Mouse (Mus musculus): ENCODE data around the gene Sept6. TPM values are rescaled to one million over a fixed set of nuclear protein-coding genes. Genes with fewer than 3 reads are reported as not detected.
A peak's percentile ranks its signal among the peaks of the same experiment; 100 is the strongest.

Gene Sept6
- polyA plus RNA-seq, 1 experiment from 2014 or later, result 4.8 TPM

- ATAC-seq (no peak), DNase-seq (ENCODE audit: low spot score) (no peak)
- H3K4me1 ChIP-seq (ENCODE audit: insufficient read depth, low read depth, low read length), result no peaks in the 10 kb centered on the region
- TF ChIP-seq EP300 (IDR thresholded peaks at IDR 0.05) (no peak), CTCF (IDR thresholded peaks at IDR 0.05) (no peak)
- H3K27me3 ChIP-seq (replicated peaks; ENCODE audit: insufficient read depth, low read length), result no peaks in the 10 kb centered on the region
- peak overlapping the region; percentile 45 for H3K4me3 ChIP-seq (ENCODE audit: low read depth, low read length)
- peak overlapping the region; percentile 64; the same call in 1 of the 2 replicates for H3K27ac ChIP-seq (ENCODE audit: low read length)
- WGBS, result 51% methylated on average over 8 of the region's 8 CpGs
- no peaks in the 10 kb centered on the region for H3K36me3 ChIP-seq (ENCODE audit: insufficient read depth, low read length)
- H3K4me2 ChIP-seq (replicated peaks; ENCODE audit: low read depth, low read length), result peak overlapping the region; percentile 44
- H3K9me3 ChIP-seq (ENCODE audit: low read length), result no peaks in the 10 kb centered on the region
- H3K9ac ChIP-seq (replicated peaks; ENCODE audit: low read depth), result no peak overlapping the region
Observed at GRCm38 (mm10) chrX:36864609-36865328, 126.8 kb downstream of the Sept6 start.

- TF ChIP-seq CTCF (IDR thresholded peaks at IDR 0.05) (no peak), EP300 (IDR thresholded peaks at IDR 0.05) (no peak)
- peak overlapping the region; percentile 44 for H3K4me2 ChIP-seq (replicated peaks; ENCODE audit: low read depth, low read length)
- H3K9ac ChIP-seq (replicated peaks; ENCODE audit: low read depth), result no peak overlapping the region; the same call in 1 of the 2 replicates
- no peaks in the 10 kb centered on the region for H3K9me3 ChIP-seq (ENCODE audit: low read length)
- DNase-seq (ENCODE audit: low spot score), result peak; percentile 84
- H3K4me3 ChIP-seq (ENCODE audit: low read depth, low read length), result peak overlapping the region; percentile 45
- H3K36me3 ChIP-seq (ENCODE audit: insufficient read depth, low read length), result no peaks in the 10 kb centered on the region
- no peaks in the 10 kb centered on the region for H3K4me1 ChIP-seq (ENCODE audit: insufficient read depth, low read depth, low read length)
- WGBS, result 9% methylated on average over 38 of the region's 44 CpGs
- ATAC-seq, result peak; percentile 94
- no peaks in the 10 kb centered on the region for H3K27me3 ChIP-seq (replicated peaks; ENCODE audit: insufficient read depth, low read length)
- peak overlapping the region; percentile 64 for H3K27ac ChIP-seq (ENCODE audit: low read length)
Observed at GRCm38 (mm10) chrX:36863766-36864608, 127.6 kb downstream of the Sept6 start.

Other genes with a start within 250 kb of the Sept6 start
- 2.1 and 2.6 TPM in 2 replicates for gene Slc25a43, start 248.1 kb downstream of the Sept6 start, polyA plus RNA-seq (2015; fragmentation: Nextera tagmentation; extraction: Ambion mirVana)
- gene Slc25a5, start 196.1 kb downstream of the Sept6 start, polyA plus RNA-seq (2015; fragmentation: Nextera tagmentation; extraction: Ambion mirVana), result 576 and 678 TPM in 2 replicates
- gene Ube2a, start 117.9 kb downstream of the Sept6 start, polyA plus RNA-seq (2015; fragmentation: Nextera tagmentation; extraction: Ambion mirVana), result 176 and 189 TPM in 2 replicates
- 21.2 and 23.9 TPM in 2 replicates for gene C330007P06Rik, start 117.7 kb downstream of the Sept6 start, polyA plus RNA-seq (2015; fragmentation: Nextera tagmentation; extraction: Ambion mirVana)
- gene Nkrf, start 88.9 kb downstream of the Sept6 start, polyA plus RNA-seq (2015; fragmentation: Nextera tagmentation; extraction: Ambion mirVana), result 0.97 and 1.0 TPM in 2 replicates
- not detected in 2 replicates for gene Sowahd, start 57.1 kb upstream of the Sept6 start, polyA plus RNA-seq (2015; fragmentation: Nextera tagmentation; extraction: Ambion mirVana)
- 416 and 436 TPM in 2 replicates for gene Rpl39, start 93.6 kb upstream of the Sept6 start, polyA plus RNA-seq (2015; fragmentation: Nextera tagmentation; extraction: Ambion mirVana)
- gene Upf3b, start 118.5 kb upstream of the Sept6 start, polyA plus RNA-seq (2015; fragmentation: Nextera tagmentation; extraction: Ambion mirVana), result 10.8 and 11.7 TPM in 2 replicates
- 11.3 TPM in 2 replicates for gene Nkap, start 135.0 kb upstream of the Sept6 start, polyA plus RNA-seq (2015; fragmentation: Nextera tagmentation; extraction: Ambion mirVana)
- 2.1 and 3.2 TPM in 2 replicates for gene Akap14, start 177.0 kb upstream of the Sept6 start, polyA plus RNA-seq (2015; fragmentation: Nextera tagmentation; extraction: Ambion mirVana)
- gene Ndufa1, start 199.4 kb upstream of the Sept6 start, polyA plus RNA-seq (2015; fragmentation: Nextera tagmentation; extraction: Ambion mirVana), result 456 and 541 TPM in 2 replicates
- 5.3 and 6.1 TPM in 2 replicates for gene Rnf113a1, start 199.5 kb upstream of the Sept6 start, polyA plus RNA-seq (2015; fragmentation: Nextera tagmentation; extraction: Ambion mirVana)
- gene Gm9, start 219.2 kb upstream of the Sept6 start, polyA plus RNA-seq (2015; fragmentation: Nextera tagmentation; extraction: Ambion mirVana), result not detected in 2 replicates
- not detected in 2 replicates for gene Rhox1, start 230.5 kb upstream of the Sept6 start, polyA plus RNA-seq (2015; fragmentation: Nextera tagmentation; extraction: Ambion mirVana)